Mouse (Mus musculus): Measurements from ENCODE around the gene Stard13. TPM values are rescaled to one million over a fixed set of nuclear protein-coding genes. Genes with fewer than 3 reads are reported as not detected.

Stard13 gene
- total and polyA plus RNA-seq, 3 experiments = not detected

DNA sequence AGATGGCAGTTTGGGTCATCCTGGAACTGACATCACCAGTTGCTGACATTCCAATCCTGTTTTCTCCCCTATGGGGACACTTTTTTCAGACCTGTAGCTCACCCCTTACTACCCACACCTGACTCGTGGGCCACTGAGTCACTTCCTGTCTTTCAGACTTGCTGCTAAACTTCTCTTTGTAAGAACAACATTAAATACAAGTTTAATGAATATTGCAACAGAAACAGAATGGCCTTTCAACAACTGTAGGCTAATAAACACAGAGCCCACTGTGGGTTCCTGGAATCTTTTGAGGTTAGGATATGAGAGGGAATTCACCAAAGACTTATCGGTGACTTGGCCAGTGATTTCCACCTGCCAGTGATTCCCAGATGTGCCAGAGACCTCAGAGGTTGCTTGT is 123.8 kb downstream of the Stard13 start:
- no peak overlapping the region for H3K4me3 ChIP-seq (ENCODE audit: control insufficient read depth in 1 of 2, insufficient read depth in 1 of 2, low read depth in 2 of 2, low read length in 2 of 2)
- H3K4me1 ChIP-seq (ENCODE audit: control insufficient read depth in 1 of 2, insufficient read depth in 2 of 2, low read length in 2 of 2) = no peaks in the 10 kb centered on the region
- no peak overlapping the region for H3K9ac ChIP-seq (ENCODE audit: control insufficient read depth, low read depth, low read length, poor library complexity, severe bottlenecking)
- H3K36me3 ChIP-seq (ENCODE audit: control insufficient read depth in 1 of 2, insufficient read depth in 2 of 2, low read length in 2 of 2) = no peaks in the 10 kb centered on the region
- H3K9me3 ChIP-seq (replicated peaks; ENCODE audit: insufficient read depth, low read length) = no peaks in the 10 kb centered on the region
- H3K27ac ChIP-seq (ENCODE audit: control insufficient read depth, low read depth, low read length) = no peak overlapping the region
- no peaks in the 10 kb centered on the region for H3K27me3 ChIP-seq (ENCODE audit: control insufficient read depth in 1 of 2, insufficient read depth in 2 of 2, low read length in 2 of 2)
- no peak for TF ChIP-seq POLR2AphosphoS5 (IDR thresholded peaks at IDR 0.05; ENCODE audit: borderline replicate concordance, low read depth, low read length)
- TF ChIP-seq MAX (IDR thresholded peaks at IDR 0.05; ENCODE audit: low read length) = no peak
- TF ChIP-seq CHD2 (IDR thresholded peaks at IDR 0.05; ENCODE audit: low read length) = no peak
- no peak for TF ChIP-seq POLR2AphosphoS2 (IDR thresholded peaks at IDR 0.05; ENCODE audit: low read length)
- no peak for TF ChIP-seq MXI1 (IDR thresholded peaks at IDR 0.05; ENCODE audit: low read depth, low read length)
- no peak for TF ChIP-seq CHD1 (IDR thresholded peaks at IDR 0.05; ENCODE audit: low read depth, low read length)
- no peak for TF ChIP-seq TAL1 (IDR thresholded peaks at IDR 0.05; ENCODE audit: low read length)
- H3K79me2 ChIP-seq (ENCODE audit: control insufficient read depth, insufficient read depth, low read length, poor library complexity) = no peaks in the 10 kb centered on the region
- no peak for DNase-seq (ENCODE audit: low read depth, low spot score)

DNA sequence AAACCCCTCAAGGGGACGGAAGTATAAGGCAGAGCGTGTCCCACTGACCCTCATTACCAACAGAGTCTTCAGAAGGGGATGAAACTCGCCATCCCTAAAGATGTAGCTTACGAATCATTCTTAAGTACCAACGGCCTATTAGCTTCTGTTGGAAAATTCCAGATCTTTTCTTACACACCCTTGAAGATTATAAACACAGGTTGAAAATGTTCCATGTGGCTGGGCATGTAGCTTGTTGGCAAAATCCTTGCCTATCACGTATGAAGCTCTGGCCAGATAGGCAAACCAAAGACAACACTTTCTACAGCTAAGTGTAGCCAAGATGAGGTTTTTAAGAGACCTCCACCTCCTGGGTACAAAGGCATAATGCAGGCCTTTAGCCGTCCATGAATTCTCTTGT is 124.7 kb downstream of the Stard13 start:
- H3K27me3 ChIP-seq (ENCODE audit: control insufficient read depth in 1 of 2, insufficient read depth in 2 of 2, low read length in 2 of 2) = no peaks in the 10 kb centered on the region
- TF ChIP-seq ETS1 (IDR thresholded peaks at IDR 0.05; ENCODE audit: low read depth, low read length) (no peak), MAX (IDR thresholded peaks at IDR 0.05; ENCODE audit: low read length) (no peak), ZKSCAN1 (IDR thresholded peaks at IDR 0.05; ENCODE audit: low read depth, low read length) (no peak), MYB (IDR thresholded peaks at IDR 0.05; ENCODE audit: low read depth, low read length) (no peak), SIN3A (IDR thresholded peaks at IDR 0.05; ENCODE audit: low read length) (no peak), SMC3 (IDR thresholded peaks at IDR 0.05; ENCODE audit: low read depth, low read length) (no peak), NELFE (IDR thresholded peaks at IDR 0.05; ENCODE audit: low read depth, low read length) (no peak), ELF1 (IDR thresholded peaks at IDR 0.05; ENCODE audit: low read depth, low read length) (no peak), MAFK (IDR thresholded peaks at IDR 0.05; ENCODE audit: borderline replicate concordance, low read depth, low read length) (no peak)
- no peaks in the 10 kb centered on the region for H3K79me2 ChIP-seq (ENCODE audit: control insufficient read depth, insufficient read depth, low read length, poor library complexity)
- no peaks in the 10 kb centered on the region for H3K36me3 ChIP-seq (ENCODE audit: control insufficient read depth in 1 of 2, insufficient read depth in 2 of 2, low read length in 2 of 2)
- no peaks in the 10 kb centered on the region for H3K4me1 ChIP-seq (ENCODE audit: control insufficient read depth in 1 of 2, insufficient read depth in 2 of 2, low read length in 2 of 2)
- no peak overlapping the region for H3K9ac ChIP-seq (ENCODE audit: control insufficient read depth, low read depth, low read length, poor library complexity, severe bottlenecking)
- H3K27ac ChIP-seq (ENCODE audit: control insufficient read depth, low read depth, low read length) = no peak overlapping the region
- H3K9me3 ChIP-seq (replicated peaks; ENCODE audit: insufficient read depth, low read length) = no peaks in the 10 kb centered on the region
- H3K4me3 ChIP-seq (ENCODE audit: control insufficient read depth in 1 of 2, insufficient read depth in 1 of 2, low read depth in 2 of 2, low read length in 2 of 2) = no peak overlapping the region
- no peak for DNase-seq (ENCODE audit: low read depth, low spot score)

DNA sequence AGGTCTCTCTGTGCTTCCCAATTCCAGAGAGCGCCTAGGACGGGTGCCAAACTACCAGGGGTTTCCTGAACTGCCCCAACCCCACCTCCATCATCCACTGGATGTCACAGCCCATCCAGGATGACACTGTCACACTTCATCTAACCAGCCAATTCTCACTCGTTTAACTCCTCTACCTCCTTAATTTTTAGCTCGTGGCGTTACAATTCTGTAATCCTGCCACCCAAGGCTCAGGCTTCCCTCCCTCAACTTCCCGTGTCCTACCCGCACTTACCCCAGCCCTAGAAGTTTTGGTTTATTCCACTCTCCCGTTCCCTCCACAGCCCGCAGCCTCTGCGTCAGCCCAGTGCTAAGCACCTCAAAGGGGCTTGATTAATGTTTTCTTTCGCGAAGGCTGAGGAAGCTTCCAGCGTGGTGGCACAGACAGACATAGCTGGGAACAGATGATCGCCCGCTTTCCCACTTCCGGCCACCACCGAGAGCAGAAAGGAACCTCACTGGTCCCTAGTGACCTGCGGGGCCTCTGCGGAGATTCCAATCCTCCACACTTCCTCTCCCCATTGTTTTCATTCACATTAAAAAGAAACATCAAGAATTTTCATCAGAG is 125.2 kb downstream of the Stard13 start:
- TF ChIP-seq GATA1 (IDR thresholded peaks at IDR 0.05; ENCODE audit: low read depth, low read length) (no peak), RAD21 (IDR thresholded peaks at IDR 0.05; ENCODE audit: low read depth, low read length) (no peak), HCFC1 (IDR thresholded peaks at IDR 0.05; ENCODE audit: low read depth, low read length) (no peak), SMC3 (IDR thresholded peaks at IDR 0.05; ENCODE audit: low read depth, low read length) (no peak), POLR2AphosphoS5 (IDR thresholded peaks at IDR 0.05; ENCODE audit: borderline replicate concordance, low read depth, low read length) (no peak), MXI1 (IDR thresholded peaks at IDR 0.05; ENCODE audit: low read depth, low read length) (no peak), ZNF384 (IDR thresholded peaks at IDR 0.05; ENCODE audit: low read depth, low read length) (no peak), TCF12 (IDR thresholded peaks at IDR 0.05; ENCODE audit: low read depth, low read length) (no peak), NELFE (IDR thresholded peaks at IDR 0.05; ENCODE audit: low read depth, low read length) (no peak), GABPA (IDR thresholded peaks at IDR 0.05; ENCODE audit: low read depth, low read length) (no peak), NRF1 (IDR thresholded peaks at IDR 0.05; ENCODE audit: insufficient read depth, low read depth, low read length, poor library complexity, severe bottlenecking) (no peak), E2F4 (IDR thresholded peaks at IDR 0.05; ENCODE audit: borderline replicate concordance, low read depth, low read length) (no peak), ETS1 (IDR thresholded peaks at IDR 0.05; ENCODE audit: low read depth, low read length) (no peak), EP300 (IDR thresholded peaks at IDR 0.05; ENCODE audit: low read depth in 1 of 2, low read length in 2 of 2) (no peak)
- Histone ChIP-seq H3K9me3 (replicated peaks; ENCODE audit: insufficient read depth, low read length) (no peaks in the 10 kb centered on the region), H3K36me3 (ENCODE audit: control insufficient read depth in 1 of 2, insufficient read depth in 2 of 2, low read length in 2 of 2) (no peaks in the 10 kb centered on the region), H3K4me3 (ENCODE audit: control insufficient read depth in 1 of 2, insufficient read depth in 1 of 2, low read depth in 2 of 2, low read length in 2 of 2) (no peak overlapping the region), H3K9ac (ENCODE audit: control insufficient read depth, low read depth, low read length, poor library complexity, severe bottlenecking) (no peak overlapping the region), H3K27ac (ENCODE audit: control insufficient read depth, low read depth, low read length) (no peak overlapping the region), H3K79me2 (ENCODE audit: control insufficient read depth, insufficient read depth, low read length, poor library complexity) (no peaks in the 10 kb centered on the region), H3K4me1 (ENCODE audit: control insufficient read depth in 1 of 2, insufficient read depth in 2 of 2, low read length in 2 of 2) (no peaks in the 10 kb centered on the region), H3K27me3 (ENCODE audit: control insufficient read depth in 1 of 2, insufficient read depth in 2 of 2, low read length in 2 of 2) (no peaks in the 10 kb centered on the region)
- DNase-seq (ENCODE audit: low read depth, low spot score) = no peak

All from MEL (cell line).